Comparison of ENCODE assay signal across 17 mouse cellular contexts in genomic region chr11:80513796-80514195, GRCm38 (mm10). TPM values are rescaled to one million over a fixed set of nuclear protein-coding genes. Genes with fewer than 3 reads are reported as not detected.
DNase-seq lines count a peak whose midpoint lies in the region; ATAC-seq and TF ChIP-seq lines count a peak whose summit lies in the region.
"Had no signal": no experiment of that assay in that cellular context is flagged by ENCODE, and none has a peak within 500 bp of the region (broad histone marks: within the 10 kb centered on the region; RNA-seq: fewer than 3 reads in every experiment).

No protein-coding gene starts in this region.

- WGBS in kidney, adult 2 months: 55% methylated on average over 7 of the region's 7 CpGs
- 61% methylated on average over 7 of the region's 7 CpGs for WGBS in kidney, embryonic 15.5 days

- ATAC-seq in kidney, embryonic 15.5 days (replicated peaks; ENCODE audit: low FRiP score): no peak
- ATAC-seq: forebrain, embryonic 16.5 days; hindbrain, embryonic 16.5 days had no signal

- H3K9me3 ChIP-seq in kidney, embryonic 15.5 days (replicated peaks): no peaks in the 10 kb centered on the region
- H3K9me3 ChIP-seq: G1E; lung, embryonic 15.5 days had no signal

- H3K9ac ChIP-seq in kidney, embryonic 15.5 days: no peak overlapping the region
- H3K9ac ChIP-seq: lung, embryonic 15.5 days had no signal

- H3K4me3 ChIP-seq in kidney, adult 2 months (ENCODE audit: insufficient read depth, low read depth, low read length): no peak overlapping the region
- no peak overlapping the region for H3K4me3 ChIP-seq in kidney, embryonic 15.5 days (replicated peaks)
- H3K4me3 ChIP-seq: lung, embryonic 15.5 days had no signal

- H3K36me3 ChIP-seq in kidney, adult 2 months (ENCODE audit: control insufficient read depth, insufficient read depth, low read length): no peaks in the 10 kb centered on the region
- H3K36me3 ChIP-seq in kidney, embryonic 15.5 days: no peaks in the 10 kb centered on the region
- no peaks in the 10 kb centered on the region for H3K36me3 ChIP-seq in splenic B cell, adult 2 months (ENCODE audit: control insufficient read depth, insufficient read depth, low read length, poor library complexity, severe bottlenecking)
- H3K36me3 ChIP-seq: G1E; lung, embryonic 15.5 days had no signal

- H3K27ac ChIP-seq in kidney, adult 2 months (ENCODE audit: insufficient read depth, low read depth, low read length): no peak overlapping the region
- no peak overlapping the region for H3K27ac ChIP-seq in kidney, embryonic 15.5 days
- H3K27ac ChIP-seq: lung, embryonic 15.5 days had no signal

- no peak for TF ChIP-seq POLR2A in kidney, adult 2 months (IDR thresholded peaks at IDR 0.05; ENCODE audit: low read depth, low read length)

- peak; percentile 43 for DNase-seq in kidney, adult 2 months
- peak; percentile 32 for DNase-seq in 3T3-L1 (ENCODE audit: low read depth, low spot score)
- peak; percentile 30 for DNase-seq in T-cell, adult 2 months (ENCODE audit: low spot score)
- peak; percentile 46 for DNase-seq in splenic B cell, adult 2 months (ENCODE audit: low read depth, low spot score)
- DNase-seq in gastrocnemius, postnatal 25 days: no peak
- no peak for DNase-seq in layer of hippocampus, postnatal 10 days (ENCODE audit: low spot score in 2 of 2)
- DNase-seq: adrenal gland, postnatal 25 days; cerebellum, adult 9-11 months; gastrocnemius, postnatal 14 days; heart, postnatal 10 days; left cerebral cortex, postnatal 4 days had no signal

- H3K4me2 ChIP-seq in kidney, embryonic 15.5 days: no peak overlapping the region
- H3K4me2 ChIP-seq: liver, embryonic 11.5 days; lung, embryonic 15.5 days had no signal

- H3K4me1 ChIP-seq in kidney, adult 2 months (ENCODE audit: control insufficient read depth, insufficient read depth, low read length): no peaks in the 10 kb centered on the region
- peaks cover 8% of the 10 kb centered on the region for H3K4me1 ChIP-seq in kidney, embryonic 15.5 days

- H3K27me3 ChIP-seq in kidney, adult 2 months (replicated peaks; ENCODE audit: control insufficient read depth, insufficient read depth, low read length): no peaks in the 10 kb centered on the region
- no peaks in the 10 kb centered on the region for H3K27me3 ChIP-seq in kidney, embryonic 15.5 days
- H3K27me3 ChIP-seq in splenic B cell, adult 2 months (ENCODE audit: control insufficient read depth, insufficient read depth, low read length, poor library complexity, severe bottlenecking): no peaks in the 10 kb centered on the region
- H3K27me3 ChIP-seq: lung, embryonic 15.5 days had no signal

- no peak for TF ChIP-seq CTCF in kidney, adult 2 months (conservative IDR thresholded peaks at IDR 0.05; ENCODE audit: insufficient read depth, insufficient read length, low read depth, low read length)

RNA-seq across cellular contexts. Expression of gene Cdk5r1, which starts 37.0 kb away (rescaled TPM):
- 0.53 and 1.0 TPM in 2 replicates for polyA plus RNA-seq in kidney, adult 2 months (2012; rRNA removed)
- polyA plus RNA-seq in kidney, embryonic 15.5 days (2015; fragmentation: Nextera tagmentation; extraction: Ambion mirVana): 1.1 and 1.3 TPM in 2 replicates
- total RNA-seq in gastrocnemius, postnatal 25 days (2021): under 1 TPM; 0.36 to 0.75 TPM
- total RNA-seq in layer of hippocampus, postnatal 10 days (2021): 100 to 1,000 TPM; 277 to 285 TPM

Comparison
In these comparisons a context has a peak if more than half of its experiments do, and no peak if none do; other contexts are left out.
1. DNase-seq: peak in kidney, adult 2 months (single experiment), 3T3-L1 (single experiment), T-cell, adult 2 months (single experiment) and splenic B cell, adult 2 months (single experiment); none in gastrocnemius, postnatal 25 days (single experiment) and layer of hippocampus, postnatal 10 days (0 of 2).
2. RNA of gene Cdk5r1, which starts 37.0 kb away (total RNA-seq): 277 to 285 TPM in layer of hippocampus, postnatal 10 days; 0.36 to 0.75 TPM in gastrocnemius, postnatal 25 days; every median in the first group is over 100 times any median in the second.